Mouse (Mus musculus) stomach, embryonic 16.5 days (tissue): Measurements from ENCODE around the gene Gm11168. TPM values are rescaled to one million over a fixed set of nuclear protein-coding genes. Genes with fewer than 3 reads are reported as not detected.
A peak's percentile ranks its signal among the peaks of the same experiment; 100 is the strongest.
"Not testable (repeated sequence)": the region's sequence is repeated elsewhere in the genome, so short reads cannot be mapped to it uniquely, and the experiment has no call there.

ENCODE experiments used
- ATAC-seq: fragments of 200-750 bp; cut with Nextera tagmentation; 2 replicates; pipeline ENCODE4 v1.8.0; 2017; ENCODE audit warnings: moderate number of reproducible peaks, moderate TSS enrichment; ENCODE audit not compliant: insufficient read depth, low FRiP score
- H3K27ac ChIP-seq: fragments of 300-500 bp; sonication (generic); 2 replicates; pipeline ENCODE4 v1.5.1; 2014; ENCODE audit warnings: low read length
- H3K27me3 ChIP-seq: fragments of 300-500 bp; sonication (generic); 2 replicates; pipeline ENCODE4 v1.6.1; 2014; ENCODE audit warnings: low read length, control low read depth, mixed read lengths; ENCODE audit not compliant: control insufficient read depth, insufficient read depth
- H3K36me3 ChIP-seq: fragments of 300-500 bp; sonication (generic); 2 replicates; pipeline ENCODE4 v1.6.1; 2014; ENCODE audit warnings: low read length; ENCODE audit not compliant: control insufficient read depth, insufficient read depth
- H3K4me1 ChIP-seq: fragments of 300-500 bp; sonication (generic); 2 replicates; pipeline ENCODE4 v1.6.1; 2014; ENCODE audit warnings: low read length, control low read depth, mixed read lengths; ENCODE audit not compliant: control insufficient read depth, insufficient read depth
- H3K4me2 ChIP-seq: fragments of 300-500 bp; sonication (generic); 2 replicates; pipeline ENCODE4 v1.6.1; 2014; ENCODE audit warnings: low read depth, low read length, mixed read lengths
- H3K4me3 ChIP-seq: fragments of 300-500 bp; sonication (generic); replicated peaks from 2 replicates; pipeline ENCODE4 v1.5.1; 2014; ENCODE audit warnings: mild to moderate bottlenecking, low read length
- H3K9ac ChIP-seq: fragments of 300-500 bp; sonication (generic); 2 replicates; pipeline ENCODE4 v1.6.1; 2014; ENCODE audit warnings: low read length
- H3K9me3 ChIP-seq: fragments of 300-500 bp; sonication (generic); replicated peaks from 2 replicates; pipeline ENCODE4 v1.6.1; 2016; ENCODE audit warnings: low read length, control low read depth; ENCODE audit not compliant: control insufficient read depth
- WGBS: fragments of 180-500 bp; shearing (Covaris S2); extraction: QIAGEN DNeasy Blood & Tissue Kit; methylation state at CpG from one replicate; pipeline ENCODE4 v1.1.7; 2014; 5-methylcytosine and 5-hydroxymethylcytosine counted together
- polyA plus RNA-seq: library from polyadenylated mRNA; unstranded; fragments of >200 nt; fragmentation: Nextera tagmentation; extraction: Ambion mirVana; gene quantifications from 2 replicates; pipeline ENCODE4 v1.2.1, GENCODE M21; 2015

Gm11168 gene
- polyA plus RNA-seq, 1 experiment from 2014 or later = not detected

DNA sequence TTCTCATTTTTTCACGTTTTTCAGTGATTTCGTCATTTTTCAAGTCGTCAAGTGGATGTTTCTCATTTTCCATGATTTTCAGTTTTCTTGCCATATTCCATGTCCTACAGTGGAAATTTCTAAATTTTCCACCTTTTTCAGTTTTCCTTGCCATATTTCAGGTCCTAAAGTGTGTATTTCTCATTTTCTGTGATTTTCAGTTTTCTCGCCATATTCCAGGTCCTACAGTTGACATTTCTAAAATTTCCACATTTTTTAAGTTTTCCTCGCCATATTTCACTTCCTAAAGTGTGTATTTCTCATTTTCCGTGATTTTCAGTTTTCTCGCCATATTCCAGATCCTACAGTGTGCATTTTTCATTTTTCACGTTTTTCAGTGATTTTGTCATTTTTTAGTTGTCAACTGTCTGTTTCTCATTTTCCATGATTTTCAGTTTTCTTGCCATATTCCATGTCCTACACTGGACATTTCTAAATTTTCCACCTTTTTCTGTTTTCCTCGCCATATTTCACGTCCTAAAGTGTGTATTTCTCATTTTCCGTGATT is 9.7 kb downstream of the Gm11168 start, which contains the start of gene Gm10721:
Gene Gm10721 (plus strand): TSS at position 408 of the 547 bp plus-strand sequence.
- no CpG with 5 or more reads among the region's 11 CpGs for WGBS
- H3K36me3 ChIP-seq = not testable (repeated sequence)
- peak; percentile 49 for ATAC-seq

DNA sequence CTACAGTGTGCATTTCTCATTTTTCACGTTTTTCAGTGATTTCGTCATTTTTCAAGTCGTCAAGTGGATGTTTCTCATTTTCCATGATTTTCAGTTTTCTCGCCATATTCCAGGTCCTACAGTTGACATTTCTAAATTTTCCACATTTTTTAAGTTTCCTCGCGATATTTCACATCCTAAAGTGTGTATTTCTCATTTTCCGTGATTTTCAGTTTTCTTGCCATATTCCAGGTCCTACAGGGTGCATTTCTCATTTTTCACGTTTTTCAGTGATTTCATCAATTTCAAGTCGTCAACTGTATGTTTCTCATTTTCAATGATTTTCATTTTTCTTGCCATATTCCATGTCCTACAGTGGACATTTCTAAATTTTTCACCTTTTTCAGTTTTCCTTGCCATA is 12.2 kb downstream of the Gm11168 start, which contains the start of gene Gm10720:
Gene Gm10720 (plus strand): TSS at position 301 of the 400 bp plus-strand sequence.
- H3K36me3 ChIP-seq, H3K9ac ChIP-seq, H3K4me3 ChIP-seq, H3K4me2 ChIP-seq, H3K4me1 ChIP-seq, H3K9me3 ChIP-seq, H3K27ac ChIP-seq, H3K27me3 ChIP-seq, ATAC-seq: not testable (repeated sequence)
- 58% methylated on average over 4 of the region's 9 CpGs for WGBS

More for the DNA sequence above, 9.7 kb downstream of the Gm11168 start, which contains the start of gene Gm10721:
- H3K27me3 ChIP-seq, H3K9ac ChIP-seq, H3K4me1 ChIP-seq, H3K4me3 ChIP-seq, H3K27ac ChIP-seq, H3K9me3 ChIP-seq, H3K4me2 ChIP-seq: not testable (repeated sequence)

- not testable (repeated sequence) for H3K4me3 ChIP-seq, H3K4me2 ChIP-seq, H3K36me3 ChIP-seq, ATAC-seq, H3K9ac ChIP-seq, H3K27ac ChIP-seq, H3K27me3 ChIP-seq, H3K9me3 ChIP-seq, H3K4me1 ChIP-seq
- 77% methylated on average over 4 of the region's 6 CpGs for WGBS
Measured at GRCm38 (mm10) chr9:3015896-3016295, 12.8 kb downstream of the Gm11168 start.

DNA sequence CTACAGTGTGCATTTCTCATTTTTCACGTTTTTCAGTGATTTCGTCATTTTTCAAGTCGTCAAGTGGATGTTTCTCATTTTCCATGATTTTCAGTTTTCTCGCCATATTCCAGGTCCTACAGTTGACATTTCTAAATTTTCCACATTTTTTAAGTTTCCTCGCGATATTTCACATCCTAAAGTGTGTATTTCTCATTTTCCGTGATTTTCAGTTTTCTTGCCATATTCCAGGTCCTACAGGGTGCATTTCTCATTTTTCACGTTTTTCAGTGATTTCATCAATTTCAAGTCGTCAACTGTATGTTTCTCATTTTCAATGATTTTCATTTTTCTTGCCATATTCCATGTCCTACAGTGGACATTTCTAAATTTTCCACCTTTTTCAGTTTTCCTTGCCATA is 14.0 kb downstream of the Gm11168 start, which contains the start of gene Gm10719:
Gene Gm10719 (plus strand): TSS at position 301 of the 400 bp plus-strand sequence.
- not testable (repeated sequence) for H3K4me3 ChIP-seq, H3K27ac ChIP-seq, H3K9ac ChIP-seq, H3K4me1 ChIP-seq, H3K4me2 ChIP-seq, ATAC-seq, H3K27me3 ChIP-seq, H3K9me3 ChIP-seq, H3K36me3 ChIP-seq
- WGBS = no CpG with 5 or more reads among the region's 9 CpGs

DNA sequence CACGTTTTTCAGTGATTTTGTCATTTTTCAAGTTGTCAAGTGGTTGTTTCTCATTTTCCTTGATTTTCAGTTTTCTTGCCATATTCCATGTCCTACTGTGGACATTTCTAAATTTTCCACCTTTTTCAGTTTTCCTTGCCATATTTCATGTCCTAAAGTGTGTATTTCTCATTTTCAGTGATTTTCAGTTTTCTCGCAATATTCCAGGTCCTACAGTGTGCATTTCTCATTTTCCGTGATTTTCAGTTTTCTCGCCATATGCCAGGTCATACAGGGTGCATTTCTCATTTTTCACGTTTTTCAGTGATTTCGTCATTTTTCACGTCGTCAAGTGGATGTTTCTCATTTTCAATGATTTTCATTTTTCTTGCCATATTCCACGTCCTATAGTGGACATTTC is 15.8 kb downstream of the Gm11168 start:
- 72% methylated on average over 9 of the region's 9 CpGs for WGBS
- not testable (repeated sequence) for H3K36me3 ChIP-seq

GRCm38 (mm10) chr9:3019835-3020727 is 16.9 kb downstream of the Gm11168 start:
- 76% methylated on average over 11 of the region's 19 CpGs for WGBS
- not testable (repeated sequence) for H3K27me3 ChIP-seq, H3K4me3 ChIP-seq, H3K27ac ChIP-seq, H3K4me1 ChIP-seq, H3K9me3 ChIP-seq, H3K4me2 ChIP-seq, H3K9ac ChIP-seq, H3K36me3 ChIP-seq
- ATAC-seq = peak; percentile 56

More for the DNA sequence above, 15.8 kb downstream of the Gm11168 start:
- not testable (repeated sequence) for H3K27me3 ChIP-seq, ATAC-seq, H3K4me3 ChIP-seq, H3K4me1 ChIP-seq, H3K9ac ChIP-seq, H3K4me2 ChIP-seq, H3K9me3 ChIP-seq, H3K27ac ChIP-seq

- not testable (repeated sequence) for H3K36me3 ChIP-seq, H3K9me3 ChIP-seq, H3K27ac ChIP-seq, ATAC-seq, H3K4me3 ChIP-seq, H3K27me3 ChIP-seq, H3K9ac ChIP-seq, H3K4me2 ChIP-seq, H3K4me1 ChIP-seq
- WGBS = 69% methylated on average over 9 of the region's 13 CpGs
Measured at GRCm38 (mm10) chr9:3022316-3023008, 19.3 kb downstream of the Gm11168 start.

GRCm38 (mm10) chr9:3023312-3023984 is 20.3 kb downstream of the Gm11168 start, which contains the start of gene Gm10718:
Gm10718 (plus strand) TSS chr9:3023547.
- WGBS = 76% methylated on average over 9 of the region's 13 CpGs
- not testable (repeated sequence) for H3K9ac ChIP-seq

More at GRCm38 (mm10) chr9:3023312-3023984, 20.3 kb downstream of the Gm11168 start, which contains the start of gene Gm10718:
- H3K36me3 ChIP-seq, H3K4me3 ChIP-seq, ATAC-seq, H3K4me2 ChIP-seq, H3K27me3 ChIP-seq, H3K27ac ChIP-seq, H3K9me3 ChIP-seq, H3K4me1 ChIP-seq: not testable (repeated sequence)
